Mouse (Mus musculus) spleen, postnatal 4 days (tissue): ENCODE results near the gene Tubb3.
A peak's percentile ranks its signal among the peaks of the same experiment; 100 is the strongest.
"Not testable (repeated sequence)": the region's sequence is repeated elsewhere in the genome, so short reads cannot be mapped to it uniquely, and the experiment has no call there.

ENCODE experiments used
- DNase-seq, 2 experiments: peaks; one replicate each; pipeline ENCODE4 v3.0.0; 2022; ENCODE audit warnings: low spot score in 2 of 2

The Tubb3 gene

GRCm38 (mm10) chr8:123431616-123432365 lies 20.6 kb downstream of the Tubb3 start:
- DNase-seq, result no peak

- no peak for DNase-seq
Observed at GRCm38 (mm10) chr8:123432381-123432780, 21.2 kb downstream of the Tubb3 start.

- not testable (repeated sequence) for DNase-seq
Observed at GRCm38 (mm10) chr8:123433241-123433974, 22.2 kb downstream of the Tubb3 start.

- DNase-seq, result no peak
Observed at GRCm38 (mm10) chr8:123441788-123442187, 30.6 kb downstream of the Tubb3 start.

GRCm38 (mm10) chr8:123442351-123442750 lies 31.1 kb downstream of the Tubb3 start:
- DNase-seq, result no peak

GRCm38 (mm10) chr8:123442871-123443575 lies 31.8 kb downstream of the Tubb3 start:
- DNase-seq, result peak; percentile 93 to 97

GRCm38 (mm10) chr8:123443576-123443921 lies 32.3 kb downstream of the Tubb3 start:
- no peak for DNase-seq

- DNase-seq, result no peak
Observed at GRCm38 (mm10) chr8:123444131-123444530, 32.9 kb downstream of the Tubb3 start.

GRCm38 (mm10) chr8:123445981-123446380 lies 34.8 kb downstream of the Tubb3 start:
- DNase-seq, result no peak

GRCm38 (mm10) chr8:123446799-123447198 lies 35.6 kb downstream of the Tubb3 start:
- DNase-seq, result no peak

- DNase-seq, result no peak
Observed at GRCm38 (mm10) chr8:123450783-123451182, 39.6 kb downstream of the Tubb3 start.

GRCm38 (mm10) chr8:123451747-123452146 lies 40.5 kb downstream of the Tubb3 start:
- DNase-seq, result not testable (repeated sequence)

GRCm38 (mm10) chr8:123452149-123452548 lies 40.9 kb downstream of the Tubb3 start:
- DNase-seq, result no peak

- no peak for DNase-seq
Observed at GRCm38 (mm10) chr8:123453291-123453690, 42.1 kb downstream of the Tubb3 start.

- DNase-seq, result no peak
Observed at GRCm38 (mm10) chr8:123453951-123454350, 42.7 kb downstream of the Tubb3 start.

GRCm38 (mm10) chr8:123454559-123454958 lies 43.3 kb downstream of the Tubb3 start:
- no peak for DNase-seq

GRCm38 (mm10) chr8:123463651-123464050 lies 52.4 kb downstream of the Tubb3 start:
- DNase-seq, result no peak

GRCm38 (mm10) chr8:123467476-123467875 lies 56.3 kb downstream of the Tubb3 start:
- DNase-seq, result no peak
